Mouse (Mus musculus) CH12.LX (cell line): ENCODE measurements around the gene Abtb1. TPM values are rescaled to one million over a fixed set of nuclear protein-coding genes. Genes with fewer than 3 reads are reported as not detected.

Experiments used
- DNase-seq: peaks from one replicate; pipeline ENCODE4 v3.0.0-alpha.2; 2013; ENCODE audit errors: extremely low read depth
- H3K27ac ChIP-seq: 2 replicates; pipeline ENCODE4 v1.5.1; 2012; ENCODE audit warnings: low read depth, mild to moderate bottlenecking, control low read depth, moderate library complexity; ENCODE audit not compliant: insufficient read depth
- H3K27me3 ChIP-seq: replicated peaks from 2 replicates; pipeline ENCODE3; 2012; ENCODE audit warnings: inconsistent platforms
- H3K36me3 ChIP-seq, 2 experiments: replicated peaks in 1 of 2; 2 replicates each; pipeline versions ENCODE3 to v1.6.1; 2012; ENCODE audit warnings: inconsistent platforms in 1 of 2, low read length in 1 of 2, mild to moderate bottlenecking in 1 of 2, mixed read lengths in 1 of 2, moderate library complexity in 1 of 2; ENCODE audit not compliant: control insufficient read depth in 1 of 2, insufficient read depth in 1 of 2
- H3K4me1 ChIP-seq, 2 experiments: 2 replicates each; pipeline ENCODE4 v1.6.1; 2012; ENCODE audit warnings: inconsistent platforms in 1 of 2, moderate library complexity in 1 of 2; ENCODE audit not compliant: insufficient read depth in 2 of 2, control insufficient read depth in 1 of 2
- H3K4me2 ChIP-seq: 2 replicates; pipeline ENCODE4 v1.6.1; 2012; ENCODE audit warnings: low read depth, mild to moderate bottlenecking, control low read depth; ENCODE audit not compliant: poor library complexity, insufficient read depth, severe bottlenecking
- H3K4me3 ChIP-seq, 3 experiments: fragments of 150-350 bp in 1 of 3; sonication (generic) in 1 of 3; replicated peaks in 1 of 3; 2 replicates each; pipeline versions ENCODE3 to v1.5.1; 2011 to 2012; ENCODE audit warnings: low read depth in 2 of 3, low read length in 2 of 3, mild to moderate bottlenecking in 2 of 3, moderate library complexity in 2 of 3, control low read depth in 1 of 3, improper control_type of control experiment in 1 of 3, inconsistent platforms in 1 of 3, mixed read lengths in 1 of 3; ENCODE audit not compliant: poor library complexity in 1 of 3
- H3K79me2 ChIP-seq: replicated peaks from 2 replicates; pipeline ENCODE4 v1.6.1; 2012; ENCODE audit warnings: mild to moderate bottlenecking, moderate library complexity; ENCODE audit not compliant: control insufficient read depth, poor library complexity, insufficient read depth, severe bottlenecking; ENCODE audit errors: extremely low read depth
- H3K9ac ChIP-seq: 2 replicates; pipeline ENCODE4 v1.6.1; 2012; ENCODE audit warnings: low read depth, mild to moderate bottlenecking, control low read depth, moderate library complexity; ENCODE audit not compliant: insufficient read depth
- H3K9me3 ChIP-seq: replicated peaks from 2 replicates; pipeline ENCODE3; 2012; ENCODE audit warnings: low read length, inconsistent platforms, mixed read lengths
- CHD1 ChIP-seq: IDR thresholded peaks from 2 replicates; pipeline ENCODE4 v1.6.1; 2012; ENCODE audit warnings: low read depth, low read length, improper control_type of control experiment, inconsistent platforms
- CHD2 ChIP-seq: IDR thresholded peaks from 2 replicates; pipeline ENCODE4 v1.6.1; 2011; ENCODE audit warnings: low read length, improper control_type of control experiment
- CTCF ChIP-seq, 2 experiments: IDR thresholded peaks in 1 of 2; conservative IDR thresholded peaks in 1 of 2; 2 replicates each; pipeline ENCODE4 v1.5.1; 2011 to 2012; ENCODE audit warnings: low read depth in 2 of 2, low read length in 2 of 2, improper control_type of control experiment in 1 of 2, inconsistent platforms in 1 of 2, mild to moderate bottlenecking in 1 of 2, moderate library complexity in 1 of 2
- ELF1 ChIP-seq: IDR thresholded peaks from 2 replicates; pipeline ENCODE4 v1.6.1; 2014; ENCODE audit warnings: low read depth, mild to moderate bottlenecking, inconsistent platforms, low read length, improper control_type of control experiment
- EP300 ChIP-seq: IDR thresholded peaks from 2 replicates; pipeline ENCODE4 v1.6.1; 2011; ENCODE audit warnings: low read length, improper control_type of control experiment
- ETS1 ChIP-seq: conservative IDR thresholded peaks from 2 replicates; pipeline ENCODE4 v1.6.1; 2012; ENCODE audit warnings: low read depth, mild to moderate bottlenecking, inconsistent platforms, low read length, improper control_type of control experiment, moderate library complexity
- GABPA ChIP-seq: IDR thresholded peaks from 2 replicates; pipeline ENCODE4 v1.6.1; 2012; ENCODE audit warnings: low read depth, low read length, improper control_type of control experiment, inconsistent platforms; ENCODE audit not compliant: insufficient replicate concordance
- IRF4 ChIP-seq: IDR thresholded peaks from 2 replicates; pipeline ENCODE4 v1.6.1; 2014; ENCODE audit warnings: low read depth, mild to moderate bottlenecking, inconsistent platforms, low read length, improper control_type of control experiment
- JUN ChIP-seq: IDR thresholded peaks from 2 replicates; pipeline ENCODE4 v1.6.1; 2011; ENCODE audit warnings: low read depth, mild to moderate bottlenecking, low read length, improper control_type of control experiment, moderate library complexity; ENCODE audit not compliant: insufficient read depth
- JUND ChIP-seq: conservative IDR thresholded peaks from 2 replicates; pipeline ENCODE4 v1.6.1; 2011; ENCODE audit warnings: low read depth, low read length, improper control_type of control experiment
- MEF2A ChIP-seq: IDR thresholded peaks from 2 replicates; pipeline ENCODE4 v1.6.1; 2014; ENCODE audit warnings: low read depth, mild to moderate bottlenecking, inconsistent platforms, low read length, improper control_type of control experiment, borderline replicate concordance
- MXI1 ChIP-seq: IDR thresholded peaks from 2 replicates; pipeline ENCODE4 v1.6.1; 2011; ENCODE audit warnings: mild to moderate bottlenecking, low read depth, low read length, improper control_type of control experiment
- NELFE ChIP-seq: IDR thresholded peaks from 2 replicates; pipeline ENCODE4 v1.6.1; 2011; ENCODE audit warnings: low read depth, low read length, improper control_type of control experiment
- PAX5 ChIP-seq: IDR thresholded peaks from 2 replicates; pipeline ENCODE4 v1.6.1; 2012; ENCODE audit warnings: low read length, inconsistent platforms, mixed read lengths
- SIN3A ChIP-seq: IDR thresholded peaks from 2 replicates; pipeline ENCODE4 v1.6.1; 2012; ENCODE audit warnings: low read length, improper control_type of control experiment, inconsistent platforms
- SMC3 ChIP-seq: IDR thresholded peaks from 2 replicates; pipeline ENCODE4 v1.6.1; 2011; ENCODE audit warnings: low read depth, low read length, improper control_type of control experiment
- UBTF ChIP-seq: IDR thresholded peaks from 2 replicates; pipeline ENCODE4 v1.6.1; 2012; ENCODE audit warnings: low read depth, mild to moderate bottlenecking, inconsistent platforms, low read length, improper control_type of control experiment, moderate library complexity
- ZC3H11A ChIP-seq: IDR thresholded peaks from 2 replicates; pipeline ENCODE4 v1.6.1; 2012; ENCODE audit warnings: low read depth, mild to moderate bottlenecking, inconsistent platforms, low read length, improper control_type of control experiment
- ZMIZ1 ChIP-seq: IDR thresholded peaks from 2 replicates; pipeline ENCODE4 v1.6.1; 2012; ENCODE audit warnings: low read depth, mild to moderate bottlenecking, inconsistent platforms, low read length, improper control_type of control experiment
- ZNF384 ChIP-seq: IDR thresholded peaks from 2 replicates; pipeline ENCODE4 v1.6.1; 2012; ENCODE audit warnings: low read depth, low read length, improper control_type of control experiment, inconsistent platforms
- dilution Hi-C: fragments of 300-500 bp; cut with MboI; formaldehyde crosslinking; loops from 2 replicates; pipeline ENCODE4 v1.14.3; 2020; ENCODE audit warnings: low sequenced_read_pairs; ENCODE audit not compliant: extremely low pct_unique_long_range_greater_than_20kb, extremely low pct_ligation_motif_present
- in situ Hi-C: fragments of 300-500 bp; cut with MboI; formaldehyde crosslinking; loops from 3 replicates; pipeline ENCODE4 v1.14.3; 2019; ENCODE audit warnings: low sequenced_read_pairs, low pct_ligation_motif_present, low pct_unique_long_range_greater_than_20kb, mixed read lengths
- polyA plus RNA-seq: library from polyadenylated mRNA; unstranded; fragments of >175 nt; gene quantifications from 2 replicates; pipeline ENCODE4 v1.2.1, GENCODE M21; 2012; ENCODE audit warnings: low read depth; ENCODE audit not compliant: insufficient read length
- total RNA-seq, 2 experiments: library from RNA; depleted of rRNA; stranded (reverse); fragments of 300-350 nt in 1 of 2; fragments of >200 nt in 1 of 2; gene quantifications; 2 replicates each; pipeline ENCODE4 v1.2.3; 2012 to 2014

The Abtb1 gene
- total and polyA plus RNA-seq, 3 experiments = 13.0 to 20.8 (median 18.4) TPM

- peaks cover 91 to 98% of the 10 kb centered on the region in 2 experiments for H3K36me3 ChIP-seq
- dilution Hi-C loops = no loop called here
- no peaks in the 10 kb centered on the region for H3K9me3 ChIP-seq
- no peak overlapping the region for H3K4me2 ChIP-seq
- peaks cover 11 to 67% of the 10 kb centered on the region in 2 experiments; a peak in 3 of 4 replicates for H3K4me1 ChIP-seq
- no peak overlapping the region for H3K4me3 ChIP-seq
- H3K9ac ChIP-seq = no peak overlapping the region
- no peaks in the 10 kb centered on the region for H3K27me3 ChIP-seq
- no peak for DNase-seq
- TF ChIP-seq CTCF (conservative IDR thresholded peaks at IDR 0.05 in 1 of 2, IDR thresholded peaks at IDR 0.05 in 1 of 2; ENCODE audit: low read depth in 2 of 2, low read length in 2 of 2) (no peak), SMC3 (no peak), NELFE (no peak), ETS1 (no peak), JUN (no peak), SIN3A (no peak), EP300 (no peak), MXI1 (no peak)
- H3K79me2 ChIP-seq = no peaks in the 10 kb centered on the region
- in situ Hi-C loops = no loop called here
- no peak overlapping the region for H3K27ac ChIP-seq
These were observed 20.9 kb downstream of the Abtb1 start for GRCm38 (mm10) chr6:88820853-88821252.

- in situ Hi-C loops = no loop called here
These were observed 24.9 kb downstream of the Abtb1 start for GRCm38 (mm10) chr6:88816913-88817312.

GRCm38 (mm10) chr6:88815489-88815888, 26.3 kb downstream of the Abtb1 start:
- H3K9ac ChIP-seq = no peak overlapping the region
- no peak overlapping the region for H3K4me3 ChIP-seq
- no peak overlapping the region for H3K27ac ChIP-seq
- H3K79me2 ChIP-seq = no peaks in the 10 kb centered on the region
- dilution Hi-C loops = no loop called here
- DNase-seq = no peak
- peaks cover 71 to 94% of the 10 kb centered on the region in 2 experiments for H3K36me3 ChIP-seq
- in situ Hi-C loops = no loop called here
- TF ChIP-seq IRF4 (no peak), JUND (no peak)
- TF ChIP-seq, all 38 proteins: peak for 0
- Histone ChIP-seq H3K9me3 (no peaks in the 10 kb centered on the region), H3K4me1 (peaks cover 30 to 89% of the 10 kb centered on the region in 2 experiments), H3K27me3 (no peaks in the 10 kb centered on the region), H3K4me2 (no peak overlapping the region)

More at GRCm38 (mm10) chr6:88816913-88817312, 24.9 kb downstream of the Abtb1 start:
- no peaks in the 10 kb centered on the region for H3K27me3 ChIP-seq
- H3K36me3 ChIP-seq = peaks cover 79 to 99% of the 10 kb centered on the region in 2 experiments
- TF ChIP-seq ELF1 (no peak), JUN (no peak), UBTF (no peak), ZNF384 (no peak), PAX5 (no peak), GABPA (no peak), MXI1 (no peak), ZMIZ1 (no peak), CTCF (conservative IDR thresholded peaks at IDR 0.05 in 1 of 2, IDR thresholded peaks at IDR 0.05 in 1 of 2; ENCODE audit: low read depth in 2 of 2, low read length in 2 of 2) (no peak), CHD1 (no peak), CHD2 (no peak), ZC3H11A (no peak), MEF2A (no peak)
- DNase-seq = no peak
- no peak overlapping the region for H3K4me3 ChIP-seq
- H3K79me2 ChIP-seq = no peaks in the 10 kb centered on the region
- H3K9me3 ChIP-seq = no peaks in the 10 kb centered on the region
- dilution Hi-C loops = no loop called here
- H3K4me1 ChIP-seq = peaks cover 22 to 83% of the 10 kb centered on the region in 2 experiments
- no peak overlapping the region for H3K4me2 ChIP-seq
- H3K9ac ChIP-seq = no peak overlapping the region
- no peak overlapping the region for H3K27ac ChIP-seq
